Mouse (Mus musculus) adrenal gland, adult 18-20 months (tissue): ENCODE results near the gene Fam216b. TPM values are rescaled to one million over a fixed set of nuclear protein-coding genes. Genes with fewer than 3 reads are reported as not detected.

ENCODE experiments used
- DNase-seq, 2 experiments: peaks; one replicate each; pipeline ENCODE4 v3.0.0; 2021 to 2022; ENCODE audit warnings: low spot score in 2 of 2
- total RNA-seq, 2 experiments: library from RNA; stranded (reverse); gene quantifications; 1 replicate in 1 of 2; 2 replicates in 1 of 2; pipeline ENCODE4 v1.2.3; 2021

Gene Fam216b
- total RNA-seq, 2 experiments from 2014 or later: not detected

GRCm38 (mm10) chr14:78043079-78043478, 45.7 kb downstream of the Fam216b start:
- no peak for DNase-seq

- no peak for DNase-seq
Observed at GRCm38 (mm10) chr14:78041886-78042526, 46.8 kb downstream of the Fam216b start.

- DNase-seq: no peak
Observed at GRCm38 (mm10) chr14:78040643-78041042, 48.2 kb downstream of the Fam216b start.

GRCm38 (mm10) chr14:78038876-78039275, 49.9 kb downstream of the Fam216b start:
- DNase-seq: no peak

Other genes starting within 250 kb of the Fam216b start
- gene Dnajc15, start 213.9 kb downstream of the Fam216b start, total RNA-seq: 100 to 1,000 TPM; 345 to 346 TPM
- gene Epsti1, start 184.8 kb downstream of the Fam216b start, total RNA-seq: 1 to 10 TPM; 2.2 to 2.5 TPM
- gene Tnfsf11, start 219.0 kb upstream of the Fam216b start, total RNA-seq: not detected